Mouse (Mus musculus): ENCODE measurements at regions not wholly inside any gene's neighbourhood (a gene's known extent, or its start where the extent isn't known, plus 50 kb on each side); places are given as distances from the start of the nearest gene placed in this dataset.

GRCm38 (mm10) chr4:9104657-9105056, 865.8 kb upstream of the Car8 start:
- ATAC-seq (ENCODE audit: low FRiP score, low read depth): no peak
- Histone ChIP-seq H3K4me3 (no peak overlapping the region), H3K27ac (replicated peaks) (no peak overlapping the region), H3K9me3 (0 out of 2 replicates have a peak, but pooled peaks cover 4% of the 10 kb centered on the region), H3K4me2 (replicated peaks) (no peak overlapping the region), H3K4me1 (no peaks in the 10 kb centered on the region; the same call in 1 of the 2 replicates), H3K36me3 (no peaks in the 10 kb centered on the region), H3K9ac (replicated peaks) (no peak overlapping the region), H3K27me3 (no peaks in the 10 kb centered on the region)
- 35% methylated on average over 6 of the region's 6 CpGs for WGBS

- WGBS: 70% methylated on average over 8 of the region's 8 CpGs
- Histone ChIP-seq H3K4me2 (replicated peaks) (no peak overlapping the region), H3K4me1 (no peaks in the 10 kb centered on the region; the same call in 1 of the 2 replicates), H3K4me3 (no peak overlapping the region), H3K36me3 (no peaks in the 10 kb centered on the region), H3K27ac (replicated peaks) (no peak overlapping the region), H3K27me3 (no peaks in the 10 kb centered on the region), H3K9ac (replicated peaks) (no peak overlapping the region), H3K9me3 (0 out of 2 replicates have a peak, but pooled peaks cover 4% of the 10 kb centered on the region)
- no peak for ATAC-seq (ENCODE audit: low FRiP score, low read depth)
These were observed 865.1 kb upstream of the Car8 start for GRCm38 (mm10) chr4:9103958-9104357.

DNA sequence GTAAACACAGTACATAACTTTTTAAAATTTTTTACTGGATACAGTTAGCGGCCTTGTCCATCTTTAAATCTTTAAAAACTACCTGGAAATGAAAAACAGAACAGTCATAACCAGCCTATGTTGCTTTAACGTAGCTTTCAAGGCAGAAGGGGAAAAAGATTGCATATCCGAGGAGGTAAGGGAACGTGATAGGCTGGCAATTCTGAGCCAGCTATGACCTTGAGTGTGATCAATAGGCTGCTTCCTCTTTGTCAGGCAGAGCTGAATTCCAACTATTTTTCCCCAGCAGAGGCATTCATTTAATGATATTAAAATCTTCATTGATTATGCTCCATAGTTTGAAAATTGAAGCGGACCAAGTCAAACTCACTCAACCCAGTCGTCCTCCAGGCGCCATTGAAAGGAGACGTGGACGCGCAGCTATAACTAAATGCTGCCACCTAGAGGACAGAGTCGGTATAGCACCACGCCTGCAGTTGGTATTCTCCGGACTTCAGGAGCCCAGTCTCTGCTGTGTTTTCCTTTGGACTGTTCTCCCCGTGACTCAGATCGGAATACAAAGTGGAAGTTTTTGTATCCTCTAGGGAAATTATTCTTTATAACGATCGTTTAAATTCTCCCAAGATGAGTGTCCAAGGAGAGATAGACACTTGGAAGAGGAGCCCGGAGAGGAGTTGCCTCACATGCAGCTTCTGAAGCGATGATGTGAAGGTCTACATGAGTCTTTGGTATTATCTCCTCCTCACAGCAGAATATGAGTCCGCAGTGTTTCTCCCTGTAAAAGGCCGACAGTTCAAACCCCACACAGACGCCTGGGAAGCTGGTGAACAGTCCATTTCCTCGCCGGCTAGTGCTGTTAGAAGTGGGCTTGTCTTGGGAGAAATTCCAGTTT, 858.2 kb upstream of the Car8 start:
- Histone ChIP-seq H3K36me3 (no peaks in the 10 kb centered on the region), H3K9me3 (no peaks in the 10 kb centered on the region), H3K27me3 (peaks cover 7% of the 10 kb centered on the region; the same call in 1 of the 2 replicates), H3K4me1 (peaks cover 33% of the 10 kb centered on the region), H3K9ac (replicated peaks) (no peak overlapping the region; the same call in 1 of the 2 replicates), H3K27ac (replicated peaks) (no peak overlapping the region), H3K4me2 (replicated peaks) (peak overlapping the region; percentile 39), H3K4me3 (no peak overlapping the region)
- 22% methylated on average over 24 of the region's 24 CpGs for WGBS
- peak; percentile 72 for ATAC-seq (ENCODE audit: low FRiP score, low read depth)

- Histone ChIP-seq H3K27me3 (peaks cover 7% of the 10 kb centered on the region; the same call in 1 of the 2 replicates), H3K9me3 (no peaks in the 10 kb centered on the region), H3K36me3 (no peaks in the 10 kb centered on the region), H3K4me2 (replicated peaks) (no peak overlapping the region), H3K9ac (replicated peaks) (no peak overlapping the region), H3K4me3 (no peak overlapping the region), H3K4me1 (peaks cover 33% of the 10 kb centered on the region), H3K27ac (replicated peaks) (no peak overlapping the region)
- ATAC-seq (ENCODE audit: low FRiP score, low read depth): no peak
- WGBS: 74% methylated on average over 2 of the region's 2 CpGs
These were observed 857.4 kb upstream of the Car8 start for GRCm38 (mm10) chr4:9096274-9096673.

DNA sequence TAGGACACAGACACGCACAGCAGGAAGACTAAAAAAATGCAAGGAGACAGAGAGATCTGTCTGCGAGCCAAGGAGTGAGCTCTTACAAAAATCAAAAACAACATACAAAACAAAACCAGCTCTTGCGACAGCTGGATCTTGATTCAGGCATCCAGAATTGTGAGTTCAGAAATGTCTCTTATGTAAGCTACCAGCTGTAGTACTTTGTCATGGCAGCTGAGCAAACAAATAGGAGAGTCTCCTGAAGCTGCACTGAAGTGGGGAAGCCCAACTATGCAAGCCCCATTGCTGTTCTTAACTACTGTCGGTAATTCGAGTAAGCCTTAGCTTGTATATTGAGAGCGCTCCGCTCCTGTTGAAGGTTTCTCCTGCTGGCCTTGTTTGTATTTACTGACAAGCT, 856.8 kb upstream of the Car8 start:
- no peak for ATAC-seq (ENCODE audit: low FRiP score, low read depth)
- Histone ChIP-seq H3K4me2 (replicated peaks) (no peak overlapping the region), H3K27ac (replicated peaks) (no peak overlapping the region), H3K4me3 (no peak overlapping the region), H3K4me1 (peaks cover 33% of the 10 kb centered on the region), H3K9ac (replicated peaks) (no peak overlapping the region), H3K9me3 (no peaks in the 10 kb centered on the region), H3K36me3 (no peaks in the 10 kb centered on the region), H3K27me3 (peaks cover 7% of the 10 kb centered on the region; the same call in 1 of the 2 replicates)
- 51% methylated on average over 7 of the region's 7 CpGs for WGBS

DNA sequence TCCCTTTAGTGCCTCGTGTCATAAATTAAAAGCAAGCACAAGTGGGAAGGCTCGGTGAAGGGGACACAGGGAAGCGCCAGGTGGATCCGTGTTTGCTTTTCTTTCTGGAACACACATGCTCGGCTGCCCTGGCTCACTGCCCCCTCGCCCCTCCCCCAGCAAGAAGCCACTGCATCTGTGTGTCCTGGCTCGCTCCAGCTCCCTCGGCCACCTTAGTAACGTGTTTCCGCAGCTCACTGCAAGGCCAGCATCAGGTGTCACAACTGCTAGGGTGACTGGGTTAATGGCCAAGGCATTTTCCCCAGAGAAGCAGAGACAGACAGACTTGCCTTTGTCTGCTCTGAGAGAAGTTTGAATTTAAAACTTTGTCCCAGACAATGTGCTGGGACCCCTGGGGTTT, 855.7 kb upstream of the Car8 start:
- no peak overlapping the region for H3K4me2 ChIP-seq (replicated peaks)
- 22% methylated on average over 10 of the region's 10 CpGs for WGBS
- H3K27me3 ChIP-seq: peaks cover 10% of the 10 kb centered on the region; the same call in 1 of the 2 replicates
- H3K9ac ChIP-seq (replicated peaks): 0 out of 2 replicates have a peak overlapping the region, but pooled peaks have one; percentile 8
- no peak overlapping the region for H3K4me3 ChIP-seq
- H3K36me3 ChIP-seq: no peaks in the 10 kb centered on the region
- H3K27ac ChIP-seq (replicated peaks): 0 out of 2 replicates have a peak overlapping the region, but pooled peaks have one; percentile 1
- H3K4me1 ChIP-seq: peaks cover 33% of the 10 kb centered on the region
- no peaks in the 10 kb centered on the region for H3K9me3 ChIP-seq
- no peak for ATAC-seq (ENCODE audit: low FRiP score, low read depth)

- no peak for ATAC-seq (ENCODE audit: low FRiP score, low read depth)
- 57% methylated on average over 6 of the region's 6 CpGs for WGBS
- Histone ChIP-seq H3K4me3 (no peak overlapping the region), H3K9ac (replicated peaks) (no peak overlapping the region), H3K4me2 (replicated peaks) (no peak overlapping the region), H3K4me1 (peaks cover 33% of the 10 kb centered on the region), H3K27ac (replicated peaks) (0 out of 2 replicates have a peak overlapping the region, but pooled peaks have one; percentile 1), H3K9me3 (no peaks in the 10 kb centered on the region), H3K27me3 (peaks cover 10% of the 10 kb centered on the region; the same call in 1 of the 2 replicates), H3K36me3 (no peaks in the 10 kb centered on the region)
These were observed 855.2 kb upstream of the Car8 start for GRCm38 (mm10) chr4:9094076-9094475.

GRCm38 (mm10) chr4:9083526-9083925, 844.7 kb upstream of the Car8 start:
- Histone ChIP-seq H3K9ac (replicated peaks) (no peak overlapping the region), H3K4me1 (peaks cover 18% of the 10 kb centered on the region), H3K27ac (replicated peaks) (no peak overlapping the region), H3K9me3 (no peaks in the 10 kb centered on the region), H3K27me3 (no peaks in the 10 kb centered on the region), H3K4me3 (no peak overlapping the region), H3K36me3 (no peaks in the 10 kb centered on the region), H3K4me2 (replicated peaks) (no peak overlapping the region)
- no peak for ATAC-seq (ENCODE audit: low FRiP score, low read depth)
- WGBS: 77% methylated on average over 13 of the region's 13 CpGs

DNA sequence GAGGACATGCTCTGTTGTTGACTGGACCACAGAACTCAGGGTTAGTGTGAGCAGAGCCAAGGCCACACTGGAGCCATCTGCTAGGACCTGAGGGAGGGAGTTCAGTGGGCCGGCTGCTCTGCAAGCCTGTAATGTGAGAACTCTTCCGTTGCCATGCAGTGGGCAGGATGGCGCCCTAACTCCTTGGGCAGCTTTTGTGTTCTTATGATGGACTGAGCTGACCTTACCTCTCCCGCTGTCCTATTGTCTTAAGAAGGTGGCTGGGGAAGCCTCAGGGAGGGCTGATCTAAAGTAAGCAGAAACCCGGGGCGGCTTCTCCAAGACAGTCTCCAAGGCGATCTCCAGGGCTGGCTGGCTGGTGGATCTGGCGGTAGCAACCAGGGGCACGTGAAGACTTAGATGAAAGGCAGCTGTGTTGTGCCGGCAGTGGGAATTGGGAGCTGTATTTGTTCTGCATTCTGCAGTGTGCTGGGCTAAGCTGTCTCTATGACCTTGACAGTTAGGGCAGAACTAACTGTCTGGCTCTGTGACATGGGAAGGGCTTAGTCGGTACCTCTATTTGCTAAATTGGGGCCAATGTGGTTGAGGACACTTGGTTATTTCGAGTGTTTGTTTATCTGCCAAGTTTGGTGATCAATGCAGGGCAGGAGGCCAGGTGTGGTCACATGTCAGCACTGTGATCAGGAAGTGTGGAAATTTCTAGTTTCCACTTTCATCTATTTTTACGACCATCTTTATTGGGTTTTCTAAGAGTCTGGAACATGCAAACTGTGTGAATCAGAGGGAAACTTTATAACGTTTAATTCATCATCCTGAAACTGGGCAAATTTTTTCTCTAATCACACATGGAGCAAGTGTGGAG, 843.1 kb upstream of the Car8 start:
- ATAC-seq (ENCODE audit: low FRiP score, low read depth): peak; percentile 44
- Histone ChIP-seq H3K36me3 (no peaks in the 10 kb centered on the region), H3K4me3 (no peak overlapping the region), H3K27me3 (no peaks in the 10 kb centered on the region), H3K9ac (replicated peaks) (no peak overlapping the region), H3K9me3 (no peaks in the 10 kb centered on the region), H3K27ac (replicated peaks) (no peak overlapping the region), H3K4me1 (peaks cover 18% of the 10 kb centered on the region), H3K4me2 (replicated peaks) (no peak overlapping the region)
- WGBS: 36% methylated on average over 14 of the region's 14 CpGs

- Histone ChIP-seq H3K9me3 (no peaks in the 10 kb centered on the region), H3K27ac (replicated peaks) (no peak overlapping the region), H3K36me3 (no peaks in the 10 kb centered on the region), H3K27me3 (no peaks in the 10 kb centered on the region), H3K4me3 (no peak overlapping the region), H3K4me1 (peaks cover 18% of the 10 kb centered on the region), H3K9ac (replicated peaks) (no peak overlapping the region), H3K4me2 (replicated peaks) (no peak overlapping the region)
- WGBS: 85% methylated on average over 15 of the region's 15 CpGs
- ATAC-seq (ENCODE audit: low FRiP score, low read depth): no peak
These were observed 842.1 kb upstream of the Car8 start for GRCm38 (mm10) chr4:9080821-9081493.

DNA sequence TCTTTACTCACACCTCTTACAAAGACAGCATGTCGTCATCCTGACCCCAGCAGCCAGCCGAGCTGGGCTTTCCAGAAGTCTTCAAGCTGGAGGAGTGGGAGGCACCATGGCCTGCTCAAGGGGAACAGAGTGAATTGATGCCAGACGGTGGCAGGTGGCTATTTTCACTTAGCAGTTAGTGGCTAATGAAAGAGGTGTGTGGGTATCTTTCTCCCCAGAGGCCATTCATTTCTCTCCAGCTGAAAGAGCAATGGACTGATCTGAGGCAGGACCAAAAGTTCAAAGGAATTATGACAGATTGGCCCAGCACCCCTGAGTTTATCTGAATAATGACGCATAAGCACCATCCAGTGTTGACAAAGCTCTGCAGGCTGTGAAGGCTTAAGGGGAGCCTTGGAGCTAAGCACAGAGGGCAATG, 841.0 kb upstream of the Car8 start:
- H3K9ac ChIP-seq (replicated peaks): no peak overlapping the region
- H3K9me3 ChIP-seq: no peaks in the 10 kb centered on the region
- no peaks in the 10 kb centered on the region for H3K36me3 ChIP-seq
- no peak overlapping the region for H3K27ac ChIP-seq (replicated peaks)
- no peaks in the 10 kb centered on the region for H3K27me3 ChIP-seq
- WGBS: 39% methylated on average over 4 of the region's 4 CpGs
- no peak overlapping the region for H3K4me2 ChIP-seq (replicated peaks)
- H3K4me3 ChIP-seq: no peak overlapping the region
- peaks cover 19% of the 10 kb centered on the region for H3K4me1 ChIP-seq
- ATAC-seq (ENCODE audit: low FRiP score, low read depth): 0 out of 2 replicates have a peak, but pooled peaks have one; percentile 34

Data from midbrain, embryonic 12.5 days (tissue).